Comparison of ENCODE assay signal across 8 mouse cellular contexts in genomic region chr6:15720818-15721715, GRCm38 (mm10). TPM values are rescaled to one million over a fixed set of nuclear protein-coding genes. Genes with fewer than 3 reads are reported as not detected.
DNase-seq lines count a peak whose midpoint lies in the region; ATAC-seq and TF ChIP-seq lines count a peak whose summit lies in the region.

No protein-coding gene starts in this region.

- POLR2A ChIA-PET in Patski (lab: Charles Lee) = no interaction called here

- in situ Hi-C loops in Patski (cut with MboI; ENCODE audit: low pct_unique_long_range_greater_than_20kb) = no loop called here

- peak; percentile 88 for DNase-seq in 3134 (ENCODE audit: extremely low read depth, insufficient read length, low spot score)
- DNase-seq in Patski (ENCODE audit: low read depth, low spot score) = no peak
- DNase-seq in lung, postnatal 36 days = peak; percentile 78
- DNase-seq in ovary, postnatal 36 days (ENCODE audit: low spot score) = peak; percentile 72
- DNase-seq in urinary bladder, adult 2 months (ENCODE audit: low spot score) = peak; percentile 74

- no peaks in the 10 kb centered on the region for H3K9me3 ChIP-seq in embryonic facial prominence, embryonic 13.5 days
- H3K9me3 ChIP-seq in heart, embryonic 14.5 days (ENCODE audit: control insufficient read depth, low read length) = no peaks in the 10 kb centered on the region
- no peaks in the 10 kb centered on the region for H3K9me3 ChIP-seq in kidney, embryonic 16.5 days (ENCODE audit: low read length)

- H3K27ac ChIP-seq in embryonic facial prominence, embryonic 13.5 days = peak overlapping the region; percentile 90
- peak overlapping the region; percentile 64 to 79 for H3K27ac ChIP-seq in heart, embryonic 14.5 days (replicated peaks in 1 of 2; ENCODE audit: control insufficient read depth in 1 of 2, insufficient read depth in 1 of 2, low read depth in 2 of 2, low read length in 2 of 2)
- peak overlapping the region; percentile 79 for H3K27ac ChIP-seq in kidney, embryonic 16.5 days (ENCODE audit: low read length)

- TF ChIP-seq CTCF in Patski (IDR thresholded peaks at IDR 0.05) = no peak

- peak overlapping the region; percentile 84 for H3K4me2 ChIP-seq in embryonic facial prominence, embryonic 13.5 days
- peak overlapping the region; percentile 70 for H3K4me2 ChIP-seq in heart, embryonic 14.5 days (ENCODE audit: low read length)
- H3K4me2 ChIP-seq in kidney, embryonic 16.5 days (replicated peaks; ENCODE audit: low read depth, low read length) = peak overlapping the region; percentile 86

- peak overlapping the region; percentile 82 for H3K9ac ChIP-seq in embryonic facial prominence, embryonic 13.5 days
- H3K9ac ChIP-seq in heart, embryonic 14.5 days (ENCODE audit: low read length) = peak overlapping the region; percentile 94
- H3K9ac ChIP-seq in kidney, embryonic 16.5 days (replicated peaks; ENCODE audit: low read length) = peak overlapping the region; percentile 92

- H3K4me1 ChIP-seq in embryonic facial prominence, embryonic 13.5 days = peaks cover 9% of the 10 kb centered on the region
- peaks cover 3 to 12% of the 10 kb centered on the region in 2 experiments; a peak in 2 of 4 replicates for H3K4me1 ChIP-seq in heart, embryonic 14.5 days (ENCODE audit: control insufficient read depth in 2 of 2, insufficient read depth in 2 of 2, low read length in 2 of 2)
- peaks cover 8% of the 10 kb centered on the region; the same call in 1 of the 2 replicates for H3K4me1 ChIP-seq in kidney, embryonic 16.5 days (ENCODE audit: insufficient read depth, low read length)

- under 1% methylated on average over 59 of the region's 60 CpGs for WGBS in embryonic facial prominence, embryonic 13.5 days
- WGBS in heart, embryonic 14.5 days = under 1% methylated on average over 57 of the region's 60 CpGs
- under 1% methylated on average over 60 of the region's 60 CpGs for WGBS in kidney, embryonic 16.5 days

- H3K36me3 ChIP-seq in embryonic facial prominence, embryonic 13.5 days = no peaks in the 10 kb centered on the region
- no peaks in the 10 kb centered on the region for H3K36me3 ChIP-seq in heart, embryonic 14.5 days (ENCODE audit: control insufficient read depth, insufficient read depth, low read length)
- H3K36me3 ChIP-seq in kidney, embryonic 16.5 days (ENCODE audit: insufficient read depth, low read length) = no peaks in the 10 kb centered on the region

- H3K27me3 ChIP-seq in Patski = no peaks in the 10 kb centered on the region
- H3K27me3 ChIP-seq in embryonic facial prominence, embryonic 13.5 days = no peaks in the 10 kb centered on the region
- H3K27me3 ChIP-seq in heart, embryonic 14.5 days (ENCODE audit: control insufficient read depth, insufficient read depth, low read length) = no peaks in the 10 kb centered on the region
- H3K27me3 ChIP-seq in kidney, embryonic 16.5 days (ENCODE audit: insufficient read depth, low read length) = no peaks in the 10 kb centered on the region

- CTCF ChIA-PET in Patski (lab: Charles Lee) = interaction anchor here (0.9 kb wide), 1 partner anchor 69 kb away, joined by 3 read pairs; no protein-coding TSS in a partner anchor

- peak; percentile 71 for ATAC-seq in Patski
- ATAC-seq in embryonic facial prominence, embryonic 13.5 days (ENCODE audit: insufficient number of reproducible peaks, insufficient read depth, low FRiP score, low TSS enrichment, low read depth) = peak; percentile 45; the same call in 1 of the 2 replicates
- ATAC-seq in heart, embryonic 14.5 days (ENCODE audit: insufficient number of reproducible peaks, insufficient read depth, low FRiP score, low read depth) = peak; percentile 73
- ATAC-seq in kidney, embryonic 16.5 days (ENCODE audit: low FRiP score, low TSS enrichment) = peak; percentile 86

- peak overlapping the region; percentile 68 for H3K4me3 ChIP-seq in embryonic facial prominence, embryonic 13.5 days
- peak overlapping the region; percentile 73 to 93 for H3K4me3 ChIP-seq in heart, embryonic 14.5 days (ENCODE audit: control insufficient read depth in 1 of 2, insufficient read depth in 1 of 2, low read depth in 1 of 2, low read length in 2 of 2)
- H3K4me3 ChIP-seq in kidney, embryonic 16.5 days (ENCODE audit: low read length) = peak overlapping the region; percentile 82

RNA-seq across cellular contexts. Expression of gene Mdfic, which starts 0.6 kb away (rescaled TPM):
- polyA plus RNA-seq in Patski (2021) = 123 TPM
- 7.1 and 8.4 TPM in 2 replicates for polyA plus RNA-seq in embryonic facial prominence, embryonic 13.5 days (2015; fragmentation: Nextera tagmentation; extraction: Ambion mirVana)
- 6.4 and 7.6 TPM in 2 replicates for polyA plus RNA-seq in heart, embryonic 14.5 days (2014; fragmentation: Nextera tagmentation; extraction: Ambion mirVana)
- polyA plus RNA-seq in kidney, embryonic 16.5 days (2015; fragmentation: Nextera tagmentation; extraction: Ambion mirVana) = 5.3 and 5.7 TPM in 2 replicates
- 31.4 and 35.0 TPM in 2 replicates for polyA plus RNA-seq in urinary bladder, adult 2 months (2012; rRNA removed)
